Mouse (Mus musculus) cerebellum, adult 9-11 months (tissue): ENCODE results near the gene Mlph.

Experiments used
- DNase-seq: peaks from one replicate; pipeline ENCODE4 v3.0.0; 2022

Mlph gene

DNA sequence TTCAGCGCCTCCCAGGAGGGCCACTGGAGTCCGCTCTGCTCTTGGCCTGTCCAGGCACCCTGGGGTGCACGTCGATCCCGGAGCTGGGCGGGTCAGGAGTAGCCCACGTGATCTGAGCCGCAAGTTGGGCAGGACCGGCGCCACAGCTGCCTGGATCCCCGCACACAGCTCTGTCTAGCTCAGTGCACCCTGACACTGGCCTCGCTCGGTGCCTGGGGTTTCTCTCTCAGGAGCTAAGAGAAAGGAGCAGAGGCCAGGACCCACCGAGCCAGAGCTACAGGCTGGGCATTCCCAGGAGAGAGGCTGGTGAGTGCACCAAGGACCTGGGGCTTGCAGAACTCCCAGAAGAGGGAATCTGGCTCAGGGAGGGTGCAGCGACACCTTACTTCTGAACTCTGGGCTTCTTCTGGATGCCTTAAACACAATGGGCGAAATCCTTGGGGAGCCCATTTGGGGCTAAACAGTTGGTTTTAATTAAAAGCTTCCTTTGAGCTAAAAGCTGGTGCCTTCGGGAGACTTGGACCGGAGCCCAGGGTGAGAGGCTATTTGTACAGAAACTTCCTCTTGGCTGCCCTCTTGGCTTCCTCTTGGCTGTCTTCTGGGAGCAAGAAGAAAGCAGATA is at the start of gene Mlph:
TSS of gene Mlph (plus strand) at position 138 of the 622 bp plus-strand sequence.
- DNase-seq, result no peak

DNA sequence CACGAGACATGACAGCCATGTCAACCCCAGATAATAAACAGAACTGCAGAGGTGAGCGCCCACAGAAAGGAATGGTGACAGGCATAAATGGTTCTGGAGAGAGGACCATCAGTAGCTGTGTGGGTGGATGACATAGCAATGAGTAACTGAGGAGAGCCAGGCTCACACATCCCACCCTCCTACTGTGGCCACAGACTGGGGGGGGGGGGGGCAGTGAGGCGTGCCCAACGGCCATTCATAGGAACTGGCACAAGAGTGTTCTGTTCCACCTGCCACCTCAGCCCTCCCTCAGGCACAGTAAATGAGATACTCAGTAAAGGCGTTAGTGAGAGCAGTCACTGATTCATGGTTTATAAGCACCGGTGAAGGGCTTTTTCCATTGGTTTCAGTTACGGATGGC is 48.2 kb upstream of the Mlph start:
- DNase-seq, result no peak

DNA sequence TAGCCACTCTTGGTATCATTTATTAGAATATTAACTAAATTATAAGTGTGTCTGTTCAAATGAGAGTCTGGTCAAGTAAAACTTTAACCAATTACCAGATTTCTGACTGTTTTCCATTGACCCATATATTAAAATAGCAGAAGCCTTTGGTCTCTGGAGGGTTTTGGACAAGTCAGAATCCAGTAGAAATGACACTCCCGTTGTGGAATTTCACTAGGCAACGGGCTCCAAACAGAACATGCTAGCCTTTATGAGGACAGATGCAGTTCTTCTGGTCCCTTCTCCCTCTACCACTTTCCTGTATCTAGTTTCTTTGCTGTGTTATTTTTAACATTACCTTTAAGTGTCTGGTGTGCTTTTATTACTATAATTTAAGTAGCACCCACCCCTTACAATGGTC is 44.3 kb upstream of the Mlph start:
- DNase-seq, result no peak

DNA sequence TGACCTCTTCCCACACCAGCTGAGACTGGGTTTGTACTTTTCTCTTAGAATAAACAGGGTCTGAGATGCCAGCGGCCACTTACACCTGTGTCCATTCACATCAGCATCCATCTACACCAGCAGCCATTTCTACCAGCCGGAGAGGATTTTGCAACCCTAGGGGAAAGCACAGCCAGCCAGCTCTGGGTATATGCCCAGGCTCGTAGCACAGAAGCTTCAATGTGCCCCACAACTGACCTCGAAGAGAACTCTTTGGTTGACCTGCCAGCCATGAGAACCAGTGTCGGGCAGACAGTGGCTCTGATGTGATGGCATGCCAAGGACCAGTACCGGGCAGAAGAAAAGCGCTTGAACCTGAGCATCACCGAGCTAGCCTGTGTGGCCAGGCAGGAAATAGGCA is 39.5 kb upstream of the Mlph start:
- DNase-seq, result no peak

DNA sequence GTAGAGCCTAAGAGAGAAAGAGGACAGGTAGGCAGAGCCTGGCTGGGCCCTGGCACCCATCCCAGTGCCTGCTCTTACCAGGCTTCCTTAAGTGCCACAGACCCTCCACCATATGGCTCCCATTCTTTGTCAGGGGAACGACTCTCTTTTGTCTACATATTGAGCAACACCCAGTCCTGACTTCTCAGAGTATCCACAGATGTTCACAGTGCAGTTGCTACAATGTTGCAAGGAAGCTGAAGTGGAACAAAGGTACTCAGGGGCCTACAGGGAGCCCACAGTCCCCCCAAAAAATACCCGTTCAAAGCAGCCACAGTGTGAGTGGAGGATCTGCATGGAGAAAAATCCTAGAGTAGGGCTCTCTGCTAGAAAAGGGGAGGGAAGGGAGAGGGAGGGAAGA is 38.9 kb upstream of the Mlph start:
- DNase-seq, result no peak

DNA sequence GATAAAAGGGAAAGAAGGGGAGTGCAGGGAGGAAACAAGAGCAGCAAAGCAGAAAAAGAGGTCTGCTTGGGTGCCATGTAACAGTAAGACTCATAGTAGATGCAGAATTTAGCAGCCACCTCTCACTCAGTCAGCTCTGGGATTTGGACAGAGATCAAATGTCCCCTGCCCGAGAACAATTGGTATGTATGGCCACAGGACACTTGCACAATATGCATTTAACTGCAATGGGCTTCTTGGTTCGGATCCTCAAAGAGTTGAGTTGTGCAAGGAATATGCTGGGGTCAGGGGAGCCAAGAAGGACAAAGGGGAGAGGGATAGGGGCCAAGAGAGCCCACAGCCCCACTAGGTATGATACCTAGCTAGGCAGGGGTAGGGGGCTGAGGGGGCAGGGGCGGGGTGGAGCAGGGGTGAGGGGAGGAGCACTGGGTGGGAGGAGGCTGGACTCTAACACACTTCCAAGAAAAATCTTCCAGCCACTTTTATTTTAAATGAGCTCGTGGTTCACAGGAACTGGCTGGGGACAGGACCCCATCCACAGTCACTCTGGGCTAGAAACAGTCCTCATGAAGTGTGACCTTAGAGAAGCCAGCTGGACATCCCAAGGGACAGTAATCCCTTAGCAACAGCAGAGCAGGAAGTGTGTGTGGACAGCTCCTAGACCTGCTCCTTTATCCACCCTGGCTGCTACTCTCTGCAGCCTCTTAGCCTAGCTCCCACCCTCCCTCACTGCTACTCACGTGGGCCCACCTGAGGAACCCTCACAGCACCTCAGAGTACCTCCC is 38.2 kb upstream of the Mlph start:
- DNase-seq, result no peak

DNA sequence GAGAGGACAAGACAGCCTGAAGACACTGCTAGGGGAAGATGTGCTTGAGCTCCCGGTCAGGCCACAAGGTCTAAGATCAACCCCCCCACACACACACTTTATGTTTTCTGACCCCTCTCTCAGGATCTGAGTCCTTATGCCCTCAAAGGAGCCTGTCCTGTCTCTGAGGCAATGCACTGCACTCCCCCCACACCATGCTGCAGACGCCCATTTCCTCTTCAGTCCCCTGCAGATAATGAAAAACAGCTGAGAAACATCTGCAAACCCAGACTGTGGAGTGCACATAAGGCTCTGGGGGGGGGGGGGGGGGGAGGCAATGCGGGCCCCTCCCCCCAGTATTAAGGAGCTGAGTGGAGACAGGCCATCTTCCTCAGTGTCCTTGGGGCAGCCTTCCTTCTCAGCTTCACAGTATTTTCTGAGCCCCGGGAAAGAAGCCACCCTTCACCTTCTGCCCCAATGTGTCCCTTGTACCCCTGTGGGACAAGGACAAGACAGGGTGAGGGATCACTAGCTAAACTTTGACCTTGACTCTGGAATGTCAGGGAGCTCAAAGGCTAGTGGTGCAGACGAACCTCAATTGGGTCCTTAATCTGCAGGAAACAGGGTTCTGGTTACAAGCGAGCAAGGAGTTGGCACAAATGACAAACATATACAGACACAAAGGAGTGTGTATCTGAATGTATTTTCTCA is 29.0 kb upstream of the Mlph start:
- no peak for DNase-seq

DNA sequence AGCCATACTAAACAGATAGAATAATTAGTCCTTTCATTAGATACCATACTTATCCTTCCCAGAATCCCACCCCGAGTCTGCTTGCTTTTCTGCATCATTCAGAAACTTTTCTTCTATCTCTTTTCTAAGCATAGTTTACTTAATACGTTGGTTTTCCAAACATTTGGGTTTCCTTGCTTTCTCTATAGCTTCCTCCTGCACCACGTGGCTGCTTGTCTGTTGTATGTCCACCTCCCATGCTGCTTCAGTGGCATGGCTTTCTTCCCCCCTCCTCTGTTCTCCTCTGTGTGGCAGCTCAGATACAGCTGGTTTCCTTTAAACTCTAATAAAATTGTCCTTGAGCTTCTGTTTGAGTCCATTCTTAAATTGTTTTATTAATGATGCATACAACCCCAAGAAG is 20.4 kb upstream of the Mlph start:
- DNase-seq, result no peak

DNA sequence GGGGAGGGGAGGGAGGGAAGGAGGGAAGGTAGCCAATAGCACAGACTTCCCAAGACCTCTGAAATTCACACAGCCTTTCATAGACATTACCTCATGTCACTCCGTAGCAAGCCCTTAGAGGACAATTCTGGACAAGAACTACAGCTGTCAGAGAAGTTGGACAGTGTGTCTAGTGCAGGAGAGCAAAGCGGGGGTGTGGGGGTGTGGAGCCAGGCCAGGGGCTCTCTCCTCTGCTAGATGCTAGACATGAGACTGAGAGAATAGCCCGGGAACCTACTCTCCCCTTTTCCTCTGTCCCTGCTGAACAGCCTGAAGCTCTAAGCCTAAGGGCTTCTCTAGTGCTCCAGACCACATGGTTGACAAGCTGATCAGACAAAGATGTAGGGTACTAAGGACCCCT is 19.9 kb upstream of the Mlph start:
- DNase-seq, result no peak

DNA sequence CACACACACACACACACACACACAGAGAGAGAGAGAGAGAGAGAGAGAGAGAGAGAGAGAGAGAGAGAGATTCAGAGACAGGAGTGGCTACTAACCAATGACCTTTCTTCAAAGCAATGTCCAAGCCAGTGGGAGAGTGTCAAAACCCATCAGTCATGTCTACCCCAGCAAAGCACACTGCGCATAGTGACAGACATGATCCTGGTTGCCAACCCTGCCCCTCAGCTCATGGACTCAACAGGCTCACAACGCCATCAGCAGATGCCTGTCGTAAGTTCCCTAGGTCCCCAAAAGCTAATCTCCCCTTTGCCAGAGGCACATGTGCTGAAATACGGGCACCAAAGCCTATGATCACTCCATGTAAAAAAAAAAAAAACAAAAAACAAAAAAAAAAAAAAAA is 18.6 kb upstream of the Mlph start:
- no peak for DNase-seq

DNA sequence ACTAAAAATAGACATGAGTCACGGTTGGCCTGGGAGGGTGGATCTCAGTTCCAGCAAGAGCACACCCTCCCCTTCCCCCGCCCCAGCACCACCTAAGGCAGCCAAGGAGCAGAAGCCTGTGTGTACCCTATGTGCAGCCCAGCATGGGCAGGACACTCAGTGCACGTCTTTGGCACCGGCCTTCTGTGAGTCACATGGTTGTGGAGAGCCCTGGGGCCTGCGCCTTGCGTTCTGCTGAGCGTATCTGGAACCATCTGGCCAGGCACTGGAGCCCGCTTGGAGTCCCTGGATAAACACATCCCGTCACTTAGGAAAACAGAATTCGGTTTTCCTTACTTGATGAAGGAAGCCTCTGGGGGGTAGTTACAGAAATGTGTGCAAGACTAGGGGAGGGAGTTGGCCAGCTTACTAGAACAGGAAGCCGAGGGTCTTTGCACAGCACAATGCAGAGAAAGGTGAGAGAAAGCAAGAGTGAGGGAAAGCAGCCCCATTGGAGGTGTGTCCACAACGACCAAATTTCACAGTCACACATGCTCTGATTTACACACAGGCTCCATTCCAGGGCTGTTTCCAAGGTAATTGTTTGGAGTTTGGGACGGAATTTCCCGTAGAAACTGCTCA is 18.0 kb upstream of the Mlph start:
- peak; percentile 80 for DNase-seq

DNA sequence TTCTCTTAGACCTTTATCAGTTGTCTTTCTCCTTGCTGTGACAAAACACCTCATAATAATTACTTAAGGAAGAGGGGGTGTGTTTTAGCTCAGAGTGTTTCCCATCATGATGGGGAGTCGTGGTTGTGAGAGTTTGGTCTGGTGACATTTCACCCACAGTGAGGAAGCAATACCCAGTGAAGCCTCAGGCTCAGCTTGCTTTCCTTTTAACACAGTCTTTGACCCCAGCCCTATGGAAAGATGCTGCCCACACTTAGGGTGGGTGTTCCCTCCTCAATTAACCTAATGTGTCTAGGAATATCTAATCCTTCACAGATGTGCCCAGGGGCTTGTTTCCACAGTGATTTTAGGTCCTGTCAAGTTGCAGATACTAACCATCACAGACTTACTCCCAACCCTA is 16.9 kb upstream of the Mlph start:
- no peak for DNase-seq

DNA sequence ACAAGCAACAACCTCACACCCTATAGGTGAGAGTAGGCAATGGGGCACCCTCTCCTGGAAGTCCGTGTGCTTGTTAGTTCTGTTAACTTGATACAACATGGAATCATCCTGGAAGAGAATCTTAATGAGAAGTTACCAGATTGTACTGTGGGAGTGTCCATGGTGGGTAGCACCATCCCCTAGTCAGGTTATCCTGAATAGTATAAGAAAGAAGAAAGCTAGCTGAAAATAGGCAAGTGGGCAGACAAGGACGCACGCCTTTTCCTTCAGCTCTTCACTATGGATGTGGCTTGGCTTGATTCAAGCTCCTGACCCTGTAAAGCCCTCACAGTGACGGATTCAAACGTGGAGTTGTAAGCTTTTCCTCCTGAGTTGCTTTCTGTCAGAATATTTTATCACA is 15.1 kb upstream of the Mlph start:
- no peak for DNase-seq

DNA sequence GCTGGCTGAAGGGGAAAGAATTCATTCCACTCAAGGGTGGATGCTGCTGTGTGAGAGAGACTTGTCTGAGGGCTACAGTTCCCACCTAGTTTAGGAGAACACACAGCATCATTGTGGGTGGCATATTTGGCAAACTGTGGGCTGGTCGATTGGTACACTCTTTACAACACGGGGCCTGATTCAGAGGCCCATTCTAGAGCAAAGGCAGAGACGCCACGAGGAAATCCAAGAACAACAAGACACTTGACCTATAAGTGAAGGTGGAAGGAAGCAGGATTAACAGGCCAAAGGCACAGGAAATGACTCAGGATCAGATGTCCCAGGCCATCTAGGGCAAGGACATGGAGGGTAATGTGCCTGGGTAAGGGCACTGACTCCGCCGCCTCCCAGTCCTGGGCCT is 14.5 kb upstream of the Mlph start:
- DNase-seq, result no peak

DNA sequence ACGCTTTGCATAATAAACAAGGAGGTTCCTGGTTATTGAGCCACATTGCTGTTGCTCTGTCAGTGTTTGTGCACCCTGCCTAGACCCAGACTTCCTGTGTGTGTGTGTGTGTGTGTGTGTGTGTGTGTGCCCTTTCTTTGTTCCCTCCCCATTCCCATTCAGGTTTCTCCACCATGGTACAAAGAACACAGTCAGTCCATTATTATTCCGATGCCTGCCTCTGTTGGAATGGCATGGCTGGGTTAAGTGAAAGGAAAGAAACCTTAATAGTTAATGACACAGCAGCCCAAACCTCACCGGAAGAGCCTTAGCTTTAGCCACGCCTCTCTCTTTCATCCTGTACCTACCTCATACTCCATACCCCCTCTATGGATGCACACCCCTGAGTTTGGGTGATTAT is 13.6 kb upstream of the Mlph start:
- DNase-seq, result no peak

DNA sequence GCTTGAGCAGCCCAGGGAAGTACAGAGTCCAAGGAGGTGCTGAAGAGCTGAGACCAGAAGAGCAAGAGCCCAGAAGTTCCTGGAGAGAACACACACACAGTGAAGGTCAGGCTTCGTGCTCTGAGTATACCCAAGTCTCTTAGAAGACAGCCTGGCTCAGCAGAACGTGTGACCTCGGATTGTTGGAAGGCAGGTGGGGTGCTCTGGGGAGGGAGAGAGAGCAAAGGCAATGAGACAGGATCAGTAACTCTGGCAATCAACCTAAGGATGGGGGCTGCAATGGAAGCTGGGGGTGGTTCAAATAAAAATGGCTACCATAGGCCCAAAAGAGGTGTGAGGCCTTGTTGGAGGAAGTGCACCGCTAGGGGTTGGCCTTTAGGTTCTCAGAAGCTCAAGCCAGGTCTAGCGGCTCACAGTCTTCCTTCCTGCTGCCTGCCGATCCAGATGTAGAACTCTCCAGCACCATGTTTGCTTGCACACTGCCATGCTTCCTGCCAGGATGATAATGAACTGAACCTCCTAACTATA is 13.1 kb upstream of the Mlph start:
- no peak for DNase-seq

DNA sequence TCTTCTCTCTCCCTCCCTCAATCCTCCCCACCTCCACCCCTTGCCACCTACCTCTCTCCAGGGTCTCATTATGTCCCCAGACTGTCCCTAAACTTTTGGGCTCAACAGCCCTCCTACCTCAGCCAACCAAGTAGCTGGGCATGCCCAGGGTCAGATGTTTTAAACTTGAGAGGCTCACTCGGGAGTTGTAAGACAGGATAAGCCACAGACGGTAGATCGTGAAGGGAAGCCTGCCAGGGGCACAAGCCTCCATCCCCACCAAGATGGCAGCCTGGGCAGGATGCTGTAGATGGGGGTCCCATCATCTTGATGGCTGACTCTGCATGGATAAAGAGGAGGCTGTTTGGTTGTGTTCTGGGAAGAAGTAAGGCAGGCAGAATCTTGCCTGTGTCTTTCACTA is 12.1 kb upstream of the Mlph start:
- DNase-seq, result no peak

DNA sequence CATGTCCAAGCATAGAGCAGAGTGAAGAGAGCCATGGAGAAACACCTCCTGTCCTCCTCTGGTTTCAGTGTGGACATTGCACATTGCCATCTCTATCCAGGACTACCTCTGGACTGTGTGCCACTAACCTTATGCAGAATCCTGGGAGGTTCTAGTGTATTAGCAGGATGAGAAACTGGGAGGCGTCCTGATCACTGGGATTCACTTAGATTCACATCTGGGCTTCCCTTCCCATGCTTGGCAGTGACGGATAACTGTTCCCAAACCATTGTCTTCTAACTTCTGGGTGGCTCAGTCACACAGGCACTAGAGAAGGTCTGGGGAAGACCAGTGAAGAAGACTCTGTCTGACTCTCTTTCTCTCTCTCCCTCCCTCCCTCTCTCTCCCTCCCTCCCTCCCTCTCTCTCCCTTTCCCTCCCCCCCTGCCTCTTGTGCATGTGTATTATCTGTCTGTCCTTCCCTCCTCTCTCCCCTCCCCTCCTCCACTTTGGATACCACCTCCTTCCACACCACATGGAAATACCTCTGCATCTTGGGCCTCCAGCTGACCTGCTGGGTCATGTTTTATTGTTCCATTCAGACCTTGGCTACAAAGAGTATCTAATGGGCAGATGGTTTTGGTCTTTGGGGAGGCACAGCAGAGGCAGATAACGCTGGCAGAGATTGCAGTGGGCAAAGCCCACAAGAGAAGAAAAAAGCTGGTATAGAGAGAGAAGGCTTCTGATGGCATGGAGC is 11.5 kb upstream of the Mlph start:
- DNase-seq, result no peak

DNA sequence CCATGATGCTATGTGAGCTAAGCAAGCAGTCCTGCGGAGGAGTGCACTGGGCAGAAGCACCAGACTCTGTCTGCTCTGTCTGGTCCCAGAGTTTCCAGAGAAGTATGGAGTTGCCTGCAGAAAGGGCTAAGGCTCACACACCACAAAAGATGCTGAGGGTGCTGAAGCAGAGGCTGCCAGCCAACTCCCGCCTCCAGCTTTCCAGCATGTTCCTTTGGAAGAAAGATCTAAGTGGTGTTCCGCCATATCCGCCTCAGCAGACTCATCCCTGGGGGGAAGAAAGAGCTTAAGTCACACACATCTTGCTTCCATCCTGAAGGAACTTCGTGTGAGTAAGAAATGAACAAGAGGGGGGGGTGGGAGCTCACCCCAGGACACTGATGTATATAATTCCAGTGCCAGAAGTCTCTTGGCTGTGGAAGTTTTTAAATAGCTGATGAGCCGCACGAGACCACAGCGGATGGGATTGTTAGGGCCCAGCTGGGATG is 10.9 kb upstream of the Mlph start:
- DNase-seq, result no peak

DNA sequence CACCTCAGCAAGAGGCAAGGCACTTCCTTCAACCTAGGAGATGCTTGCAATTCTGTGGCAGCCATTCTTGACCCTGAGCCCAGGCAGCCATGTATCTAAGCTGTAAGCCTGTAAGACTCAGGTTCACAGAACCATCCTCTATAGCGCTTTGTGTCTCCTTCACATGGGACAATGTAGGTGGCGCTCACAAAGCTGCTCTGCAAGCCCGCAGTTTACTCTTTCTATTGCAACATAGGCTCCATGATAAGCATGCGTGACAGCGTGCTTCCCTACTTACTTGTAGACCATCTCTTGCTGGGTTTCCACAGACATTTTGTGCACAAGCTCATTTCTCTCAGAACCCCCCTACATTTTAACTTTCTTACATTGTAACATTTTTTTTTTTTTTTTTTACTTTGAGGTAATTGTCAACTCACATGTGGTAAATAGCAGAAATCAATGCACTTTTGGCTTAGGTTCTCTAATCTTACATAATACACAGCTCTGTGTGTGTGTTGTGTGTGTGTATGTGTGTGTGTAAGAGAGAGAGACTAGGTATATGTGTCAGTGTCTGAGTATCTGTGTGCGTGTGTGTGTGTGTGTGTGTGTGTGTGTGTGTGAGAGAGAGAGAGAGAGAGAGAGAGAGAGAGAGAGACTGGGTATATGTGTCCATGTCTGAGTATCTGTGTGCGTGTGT is 10.0 kb upstream of the Mlph start:
- DNase-seq, result no peak

DNA sequence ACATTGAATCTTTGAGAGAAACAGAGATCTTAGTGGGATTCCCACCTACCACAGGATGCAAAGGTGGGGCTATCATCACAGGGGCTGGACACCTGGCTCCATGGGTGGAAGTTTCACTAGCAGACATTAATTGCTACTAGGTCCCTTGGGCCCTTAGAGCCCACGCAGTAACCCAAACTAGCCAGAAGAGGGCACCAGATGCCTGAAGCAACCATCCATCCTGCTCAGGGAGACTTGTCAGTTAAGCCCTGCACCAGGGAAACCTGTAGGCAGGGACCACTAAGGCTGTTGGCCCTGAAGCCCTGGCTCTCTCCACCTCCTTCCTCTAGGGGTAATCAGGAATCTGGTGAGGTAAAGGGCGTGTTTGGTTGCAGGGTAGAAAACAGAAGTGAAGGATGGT is 8.5 kb upstream of the Mlph start:
- peak; percentile 21 for DNase-seq

DNA sequence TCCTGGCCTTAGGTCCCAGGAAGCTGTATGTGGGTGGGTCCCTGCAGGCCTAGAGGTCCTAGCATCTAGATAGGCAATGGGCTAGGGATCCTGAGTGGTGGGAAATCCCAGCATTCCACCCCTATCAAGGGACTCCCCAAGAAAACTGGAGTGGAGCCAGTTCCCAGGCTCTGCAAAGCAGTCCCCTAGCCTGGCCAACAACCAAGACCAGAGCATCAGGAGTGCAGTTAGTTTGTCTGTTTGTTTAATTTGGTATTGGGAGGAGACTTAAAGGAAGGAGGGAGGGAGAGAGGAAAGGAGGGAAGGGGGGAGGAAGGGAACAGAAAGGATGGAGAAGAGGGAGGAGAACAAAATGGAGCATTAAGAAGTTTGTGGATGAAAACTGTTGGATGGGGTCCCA is 5.7 kb upstream of the Mlph start:
- no peak for DNase-seq
